Mouse (Mus musculus): ENCODE results near the gene Prkcz. TPM values are rescaled to one million over a fixed set of nuclear protein-coding genes. Genes with fewer than 3 reads are reported as not detected.

Gene Prkcz
- total and polyA plus RNA-seq, 3 experiments, result 0.16 to 11.8 (median 1.6) TPM

DNA sequence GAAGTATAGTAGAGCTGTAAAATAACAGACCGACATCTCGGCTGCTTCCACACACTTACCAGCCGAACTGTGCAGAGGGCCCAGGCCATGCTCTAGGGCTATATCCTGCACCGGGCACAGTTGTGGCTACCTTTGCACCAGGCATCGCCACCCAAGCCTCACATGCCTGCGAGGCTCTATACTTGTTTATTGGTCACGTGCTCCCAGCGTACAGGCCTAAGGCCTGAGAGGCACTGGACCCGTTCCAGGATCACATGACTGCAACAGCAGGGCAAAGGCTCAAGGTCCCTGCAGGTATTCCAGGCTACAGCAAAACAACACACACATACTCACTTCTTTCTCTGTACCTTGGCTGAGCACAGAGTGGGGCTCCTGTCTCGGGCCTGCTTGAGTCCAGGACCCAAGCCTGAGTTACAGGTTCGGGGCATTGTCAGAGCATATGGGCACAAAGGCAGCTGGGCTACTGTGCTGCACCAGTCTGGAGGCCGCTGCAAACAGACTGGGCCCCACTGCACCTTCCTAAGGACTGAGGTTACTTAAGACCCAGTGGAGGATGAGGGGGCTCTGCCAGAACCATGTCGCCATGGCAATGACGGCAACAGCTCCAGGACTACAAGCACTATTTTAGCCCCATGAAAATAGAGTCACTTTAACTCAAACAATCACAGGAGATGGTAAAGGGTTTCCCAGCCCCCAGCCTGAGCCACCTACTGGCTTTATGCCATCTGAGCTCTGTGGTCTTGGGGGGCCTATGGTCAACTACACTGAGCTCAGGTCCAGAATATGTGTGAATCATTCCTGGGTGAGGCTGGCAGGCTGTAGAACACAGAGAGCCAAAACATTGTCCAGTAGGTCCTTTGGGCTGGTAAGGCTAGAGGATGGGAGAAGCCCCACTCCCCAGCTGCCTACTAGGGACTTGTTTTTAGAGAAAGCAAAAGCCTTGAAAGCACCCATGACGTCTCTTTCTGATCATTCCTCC lies 9.9 kb upstream of the Prkcz start:
- Histone ChIP-seq H3K36me3 (replicated peaks in 1 of 2; ENCODE audit: control insufficient read depth in 1 of 2, insufficient read depth in 1 of 2, low read length in 1 of 2) (no peaks in the 10 kb centered on the region), H3K79me2 (replicated peaks; ENCODE audit: control insufficient read depth, extremely low read depth, insufficient read depth, poor library complexity, severe bottlenecking) (no peaks in the 10 kb centered on the region), H3K4me3 (replicated peaks in 1 of 3; ENCODE audit: low read depth in 2 of 3, low read length in 2 of 3, poor library complexity in 1 of 3) (no peak overlapping the region), H3K9ac (ENCODE audit: insufficient read depth, low read depth) (no peak overlapping the region), H3K4me1 (ENCODE audit: control insufficient read depth in 1 of 2, insufficient read depth in 2 of 2) (peaks cover 16 to 22% of the 10 kb centered on the region in 2 experiments), H3K27me3 (replicated peaks) (peaks cover 48% of the 10 kb centered on the region), H3K4me2 (ENCODE audit: insufficient read depth, low read depth, poor library complexity, severe bottlenecking) (no peak overlapping the region), H3K27ac (ENCODE audit: insufficient read depth, low read depth) (no peak overlapping the region), H3K9me3 (replicated peaks; ENCODE audit: low read length) (no peaks in the 10 kb centered on the region)
- in situ Hi-C loops (cut with MboI; ENCODE audit: low pct_ligation_motif_present, low pct_unique_long_range_greater_than_20kb, low sequenced_read_pairs) (no loop called here), dilution Hi-C loops (cut with MboI; ENCODE audit: extremely low pct_ligation_motif_present, extremely low pct_unique_long_range_greater_than_20kb, low sequenced_read_pairs) (no loop called here)
- DNase-seq (ENCODE audit: extremely low read depth), result no peak
- TF ChIP-seq POLR2A (IDR thresholded peaks at IDR 0.05; ENCODE audit: low read depth, low read length) (no peak), TCF12 (IDR thresholded peaks at IDR 0.05; ENCODE audit: low read depth, low read length) (no peak), NELFE (IDR thresholded peaks at IDR 0.05; ENCODE audit: low read depth, low read length) (no peak), ELF1 (IDR thresholded peaks at IDR 0.05; ENCODE audit: low read depth, low read length) (no peak), ZNF384 (IDR thresholded peaks at IDR 0.05; ENCODE audit: low read depth, low read length) (no peak), SMC3 (IDR thresholded peaks at IDR 0.05; ENCODE audit: low read depth, low read length) (no peak), NRF1 (IDR thresholded peaks at IDR 0.05; ENCODE audit: low read depth, low read length) (no peak), KAT2A (IDR thresholded peaks at IDR 0.05; ENCODE audit: insufficient replicate concordance, low read length) (no peak), ZMIZ1 (IDR thresholded peaks at IDR 0.05; ENCODE audit: low read depth, low read length) (no peak), RCOR1 (conservative IDR thresholded peaks at IDR 0.05; ENCODE audit: low read depth, low read length) (no peak), CHD1 (IDR thresholded peaks at IDR 0.05; ENCODE audit: low read depth, low read length) (no peak), MEF2A (IDR thresholded peaks at IDR 0.05; ENCODE audit: borderline replicate concordance, low read depth, low read length) (no peak), UBTF (IDR thresholded peaks at IDR 0.05; ENCODE audit: low read depth, low read length) (no peak), CHD2 (IDR thresholded peaks at IDR 0.05; ENCODE audit: low read length) (no peak), USF2 (conservative IDR thresholded peaks at IDR 0.05; ENCODE audit: low read depth, low read length) (no peak)

DNA sequence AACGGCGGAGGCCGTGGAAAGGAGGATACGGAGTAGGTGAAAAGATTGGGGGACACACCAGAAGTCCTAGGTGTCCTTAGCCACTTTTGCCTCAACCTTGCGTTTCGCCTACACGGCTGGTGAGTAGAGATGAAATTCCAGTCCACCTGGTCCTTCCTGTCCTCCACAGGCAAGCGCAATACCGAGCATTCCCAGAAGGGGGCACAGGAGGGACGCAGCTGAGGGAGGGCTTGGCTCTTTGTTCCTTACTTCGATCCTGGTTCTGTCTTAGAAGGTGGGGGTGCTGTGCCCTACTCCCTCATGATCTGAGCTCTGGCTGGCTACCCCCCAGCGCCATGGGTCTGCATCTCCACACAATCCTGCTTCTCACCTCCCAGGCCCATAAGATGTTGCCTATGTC lies 7.5 kb upstream of the Prkcz start:
- no peak overlapping the region for H3K27ac ChIP-seq (ENCODE audit: insufficient read depth, low read depth)
- H3K4me3 ChIP-seq (replicated peaks in 1 of 3; ENCODE audit: low read depth in 2 of 3, low read length in 2 of 3, poor library complexity in 1 of 3), result no peak overlapping the region
- H3K4me2 ChIP-seq (ENCODE audit: insufficient read depth, low read depth, poor library complexity, severe bottlenecking), result 0 out of 2 replicates have a peak overlapping the region, but pooled peaks have one; percentile 4
- TF ChIP-seq CTCF (conservative IDR thresholded peaks at IDR 0.05 in 1 of 2, IDR thresholded peaks at IDR 0.05 in 1 of 2; ENCODE audit: low read depth in 2 of 2, low read length in 2 of 2), result peak; percentile 88 to 92
- TF ChIP-seq ELF1 (IDR thresholded peaks at IDR 0.05; ENCODE audit: low read depth, low read length), result no peak
- no peak for TF ChIP-seq PAX5 (IDR thresholded peaks at IDR 0.05; ENCODE audit: low read length)
- TF ChIP-seq UBTF (IDR thresholded peaks at IDR 0.05; ENCODE audit: low read depth, low read length), result no peak
- TF ChIP-seq EP300 (IDR thresholded peaks at IDR 0.05; ENCODE audit: low read length), result no peak
- TF ChIP-seq SMC3 (IDR thresholded peaks at IDR 0.05; ENCODE audit: low read depth, low read length), result peak; percentile 80
- no peak for TF ChIP-seq ZNF384 (IDR thresholded peaks at IDR 0.05; ENCODE audit: low read depth, low read length)
- no peak for TF ChIP-seq NRF1 (IDR thresholded peaks at IDR 0.05; ENCODE audit: low read depth, low read length)
- TF ChIP-seq RAD21 (IDR thresholded peaks at IDR 0.05; ENCODE audit: low read depth, low read length), result peak; percentile 81
- no peak for TF ChIP-seq POLR2A (IDR thresholded peaks at IDR 0.05; ENCODE audit: low read depth, low read length)
- no peak for TF ChIP-seq MAFK (IDR thresholded peaks at IDR 0.05; ENCODE audit: insufficient replicate concordance, low read length)
- peak; percentile 30; the same call in 1 of the 2 replicates for TF ChIP-seq TCF12 (IDR thresholded peaks at IDR 0.05; ENCODE audit: low read depth, low read length)
- TF ChIP-seq JUND (conservative IDR thresholded peaks at IDR 0.05; ENCODE audit: low read depth, low read length), result no peak
- no peak for TF ChIP-seq GABPA (IDR thresholded peaks at IDR 0.05; ENCODE audit: insufficient replicate concordance, low read depth, low read length)
- TF ChIP-seq USF2 (conservative IDR thresholded peaks at IDR 0.05; ENCODE audit: low read depth, low read length), result no peak
- TF ChIP-seq MYC (IDR thresholded peaks at IDR 0.05; ENCODE audit: low read depth, low read length), result no peak
- no peaks in the 10 kb centered on the region for H3K9me3 ChIP-seq (replicated peaks; ENCODE audit: low read length)
- dilution Hi-C loops (cut with MboI; ENCODE audit: extremely low pct_ligation_motif_present, extremely low pct_unique_long_range_greater_than_20kb, low sequenced_read_pairs), result no loop called here
- no peaks in the 10 kb centered on the region for H3K79me2 ChIP-seq (replicated peaks; ENCODE audit: control insufficient read depth, extremely low read depth, insufficient read depth, poor library complexity, severe bottlenecking)
- in situ Hi-C loops (cut with MboI; ENCODE audit: low pct_ligation_motif_present, low pct_unique_long_range_greater_than_20kb, low sequenced_read_pairs), result loop anchor here (10.0 kb wide), 1 partner anchor 206 kb away; no protein-coding TSS in a partner anchor
- H3K27me3 ChIP-seq (replicated peaks), result peaks cover 38% of the 10 kb centered on the region
- H3K4me1 ChIP-seq (ENCODE audit: control insufficient read depth in 1 of 2, insufficient read depth in 2 of 2), result peaks cover 23 to 31% of the 10 kb centered on the region in 2 experiments
- DNase-seq (ENCODE audit: extremely low read depth), result peak; percentile 57
- no peak overlapping the region for H3K9ac ChIP-seq (ENCODE audit: insufficient read depth, low read depth)
- H3K36me3 ChIP-seq (replicated peaks in 1 of 2; ENCODE audit: control insufficient read depth in 1 of 2, insufficient read depth in 1 of 2, low read length in 1 of 2), result no peaks in the 10 kb centered on the region
